Mouse (Mus musculus) CH12.LX (cell line): ENCODE results near the gene R3hdm2. TPM values are rescaled to one million over a fixed set of nuclear protein-coding genes. Genes with fewer than 3 reads are reported as not detected.

Experiments
- DNase-seq: peaks from one replicate; pipeline ENCODE4 v3.0.0-alpha.2; 2013; ENCODE audit errors: extremely low read depth
- H3K27ac ChIP-seq: 2 replicates; pipeline ENCODE4 v1.5.1; 2012; ENCODE audit warnings: low read depth, mild to moderate bottlenecking, control low read depth, moderate library complexity; ENCODE audit not compliant: insufficient read depth
- H3K27me3 ChIP-seq: replicated peaks from 2 replicates; pipeline ENCODE3; 2012; ENCODE audit warnings: inconsistent platforms
- H3K36me3 ChIP-seq, 2 experiments: replicated peaks in 1 of 2; 2 replicates each; pipeline versions ENCODE3 to v1.6.1; 2012; ENCODE audit warnings: inconsistent platforms in 1 of 2, low read length in 1 of 2, mild to moderate bottlenecking in 1 of 2, mixed read lengths in 1 of 2, moderate library complexity in 1 of 2; ENCODE audit not compliant: control insufficient read depth in 1 of 2, insufficient read depth in 1 of 2
- H3K4me1 ChIP-seq, 2 experiments: 2 replicates each; pipeline ENCODE4 v1.6.1; 2012; ENCODE audit warnings: inconsistent platforms in 1 of 2, moderate library complexity in 1 of 2; ENCODE audit not compliant: insufficient read depth in 2 of 2, control insufficient read depth in 1 of 2
- H3K4me2 ChIP-seq: 2 replicates; pipeline ENCODE4 v1.6.1; 2012; ENCODE audit warnings: low read depth, mild to moderate bottlenecking, control low read depth; ENCODE audit not compliant: poor library complexity, insufficient read depth, severe bottlenecking
- H3K4me3 ChIP-seq, 3 experiments: fragments of 150-350 bp in 1 of 3; sonication (generic) in 1 of 3; replicated peaks in 1 of 3; 2 replicates each; pipeline versions ENCODE3 to v1.5.1; 2011 to 2012; ENCODE audit warnings: low read depth in 2 of 3, low read length in 2 of 3, mild to moderate bottlenecking in 2 of 3, moderate library complexity in 2 of 3, control low read depth in 1 of 3, improper control_type of control experiment in 1 of 3, inconsistent platforms in 1 of 3, mixed read lengths in 1 of 3; ENCODE audit not compliant: poor library complexity in 1 of 3
- H3K79me2 ChIP-seq: replicated peaks from 2 replicates; pipeline ENCODE4 v1.6.1; 2012; ENCODE audit warnings: mild to moderate bottlenecking, moderate library complexity; ENCODE audit not compliant: control insufficient read depth, poor library complexity, insufficient read depth, severe bottlenecking; ENCODE audit errors: extremely low read depth
- H3K9ac ChIP-seq: 2 replicates; pipeline ENCODE4 v1.6.1; 2012; ENCODE audit warnings: low read depth, mild to moderate bottlenecking, control low read depth, moderate library complexity; ENCODE audit not compliant: insufficient read depth
- H3K9me3 ChIP-seq: replicated peaks from 2 replicates; pipeline ENCODE3; 2012; ENCODE audit warnings: low read length, inconsistent platforms, mixed read lengths
- CHD2 ChIP-seq: IDR thresholded peaks from 2 replicates; pipeline ENCODE4 v1.6.1; 2011; ENCODE audit warnings: low read length, improper control_type of control experiment
- CTCF ChIP-seq, 2 experiments: IDR thresholded peaks in 1 of 2; conservative IDR thresholded peaks in 1 of 2; 2 replicates each; pipeline ENCODE4 v1.5.1; 2011 to 2012; ENCODE audit warnings: low read depth in 2 of 2, low read length in 2 of 2, improper control_type of control experiment in 1 of 2, inconsistent platforms in 1 of 2, mild to moderate bottlenecking in 1 of 2, moderate library complexity in 1 of 2
- E2F4 ChIP-seq: IDR thresholded peaks from 2 replicates; pipeline ENCODE4 v1.6.1; 2011; ENCODE audit warnings: low read depth, low read length, improper control_type of control experiment; ENCODE audit not compliant: insufficient replicate concordance
- ELF1 ChIP-seq: IDR thresholded peaks from 2 replicates; pipeline ENCODE4 v1.6.1; 2014; ENCODE audit warnings: low read depth, mild to moderate bottlenecking, inconsistent platforms, low read length, improper control_type of control experiment
- IRF4 ChIP-seq: IDR thresholded peaks from 2 replicates; pipeline ENCODE4 v1.6.1; 2014; ENCODE audit warnings: low read depth, mild to moderate bottlenecking, inconsistent platforms, low read length, improper control_type of control experiment
- MAX ChIP-seq: IDR thresholded peaks from 2 replicates; pipeline ENCODE4 v1.6.1; 2011; ENCODE audit warnings: low read length, improper control_type of control experiment
- MEF2A ChIP-seq: IDR thresholded peaks from 2 replicates; pipeline ENCODE4 v1.6.1; 2014; ENCODE audit warnings: low read depth, mild to moderate bottlenecking, inconsistent platforms, low read length, improper control_type of control experiment, borderline replicate concordance
- MXI1 ChIP-seq: IDR thresholded peaks from 2 replicates; pipeline ENCODE4 v1.6.1; 2011; ENCODE audit warnings: mild to moderate bottlenecking, low read depth, low read length, improper control_type of control experiment
- NELFE ChIP-seq: IDR thresholded peaks from 2 replicates; pipeline ENCODE4 v1.6.1; 2011; ENCODE audit warnings: low read depth, low read length, improper control_type of control experiment
- RAD21 ChIP-seq: IDR thresholded peaks from 2 replicates; pipeline ENCODE4 v1.6.1; 2011; ENCODE audit warnings: low read depth, mild to moderate bottlenecking, low read length, improper control_type of control experiment, moderate library complexity
- SMC3 ChIP-seq: IDR thresholded peaks from 2 replicates; pipeline ENCODE4 v1.6.1; 2011; ENCODE audit warnings: low read depth, low read length, improper control_type of control experiment
- USF2 ChIP-seq: conservative IDR thresholded peaks from 2 replicates; pipeline ENCODE4 v1.6.1; 2011; ENCODE audit warnings: low read depth, low read length, improper control_type of control experiment
- ZKSCAN1 ChIP-seq: IDR thresholded peaks from 2 replicates; pipeline ENCODE4 v1.6.1; 2012; ENCODE audit warnings: low read depth, inconsistent platforms, low read length, improper control_type of control experiment, borderline replicate concordance
- dilution Hi-C: fragments of 300-500 bp; cut with MboI; formaldehyde crosslinking; loops from 2 replicates; pipeline ENCODE4 v1.14.3; 2020; ENCODE audit warnings: low sequenced_read_pairs; ENCODE audit not compliant: extremely low pct_unique_long_range_greater_than_20kb, extremely low pct_ligation_motif_present
- in situ Hi-C: fragments of 300-500 bp; cut with MboI; formaldehyde crosslinking; loops from 3 replicates; pipeline ENCODE4 v1.14.3; 2019; ENCODE audit warnings: low sequenced_read_pairs, low pct_ligation_motif_present, low pct_unique_long_range_greater_than_20kb, mixed read lengths
- polyA plus RNA-seq: library from polyadenylated mRNA; unstranded; fragments of >175 nt; gene quantifications from 2 replicates; pipeline ENCODE4 v1.2.1, GENCODE M21; 2012; ENCODE audit warnings: low read depth; ENCODE audit not compliant: insufficient read length
- total RNA-seq, 2 experiments: library from RNA; depleted of rRNA; stranded (reverse); fragments of 300-350 nt in 1 of 2; fragments of >200 nt in 1 of 2; gene quantifications; 2 replicates each; pipeline ENCODE4 v1.2.3; 2012 to 2014

Gene R3hdm2
- total and polyA plus RNA-seq, 3 experiments: 7.0 to 23.6 (median 8.7) TPM

GRCm38 (mm10) chr10:127500894-127501893 lies 121.1 kb downstream of the R3hdm2 start, which contains the start of gene Stac3:
Gene Stac3 (plus strand): TSS chr10:127501686.
- no peaks in the 10 kb centered on the region for H3K4me1 ChIP-seq
- dilution Hi-C loops (no loop called here), in situ Hi-C loops (no loop called here)
- H3K79me2 ChIP-seq: no peaks in the 10 kb centered on the region
- TF ChIP-seq CHD2 (no peak), E2F4 (no peak), USF2 (no peak), RAD21 (no peak), NELFE (no peak), MXI1 (no peak), ZKSCAN1 (no peak), SMC3 (no peak), IRF4 (no peak), CTCF (conservative IDR thresholded peaks at IDR 0.05 in 1 of 2, IDR thresholded peaks at IDR 0.05 in 1 of 2; ENCODE audit: low read depth in 2 of 2, low read length in 2 of 2) (no peak), MAX (no peak), MEF2A (no peak)
- H3K9me3 ChIP-seq: no peaks in the 10 kb centered on the region
- no peaks in the 10 kb centered on the region for H3K27me3 ChIP-seq
- no peak within 1 kb of the TSS for H3K27ac ChIP-seq
- no peak for DNase-seq
- H3K4me2 ChIP-seq: no peak within 1 kb of the TSS
- no peak within 1 kb of the TSS for H3K4me3 ChIP-seq
- no peak within 1 kb of the TSS for H3K9ac ChIP-seq
- peaks cover 19 to 51% of the 10 kb centered on the region in 2 experiments for H3K36me3 ChIP-seq

GRCm38 (mm10) chr10:127508239-127508638 lies 128.1 kb downstream of the R3hdm2 start:
- Histone ChIP-seq H3K4me1 (peaks cover 17 to 35% of the 10 kb centered on the region in 2 experiments), H3K4me3 (peak overlapping the region in 1 of 3 experiments; percentile 15), H3K27ac (no peak overlapping the region), H3K79me2 (no peaks in the 10 kb centered on the region), H3K36me3 (peaks cover 0 to 10% of the 10 kb centered on the region in 2 experiments), H3K4me2 (peak overlapping the region; percentile 70), H3K9me3 (no peaks in the 10 kb centered on the region), H3K9ac (peak overlapping the region; percentile 7; the same call in 1 of the 2 replicates), H3K27me3 (peaks cover 17% of the 10 kb centered on the region)
- in situ Hi-C loops (loop anchor here (5.0 kb wide), 1 partner anchor 34 kb away; no protein-coding TSS in a partner anchor), dilution Hi-C loops (no loop called here)
- DNase-seq: peak; percentile 87
- TF ChIP-seq ELF1 (peak; percentile 77), CHD2 (no peak), SMC3 (peak; percentile 57), RAD21 (peak; percentile 68), CTCF (conservative IDR thresholded peaks at IDR 0.05 in 1 of 2, IDR thresholded peaks at IDR 0.05 in 1 of 2; ENCODE audit: low read depth in 2 of 2, low read length in 2 of 2) (peak; percentile 40 to 88; a peak in 3 of 4 replicates)
